Mouse (Mus musculus) gastrocnemius, postnatal 10 days (tissue): ENCODE results near the gene Med12l. TPM values are rescaled to one million over a fixed set of nuclear protein-coding genes. Genes with fewer than 3 reads are reported as not detected.
"Not testable (repeated sequence)": the region's sequence is repeated elsewhere in the genome, so short reads cannot be mapped to it uniquely, and the experiment has no call there.

Source experiments
- DNase-seq: peaks from one replicate; pipeline ENCODE4 v3.0.0; 2021; ENCODE audit warnings: mixed read lengths
- total RNA-seq, 2 experiments: library from RNA; stranded (reverse); gene quantifications; 2 replicates each; pipeline ENCODE4 v1.2.3; 2021

The Med12l gene
- total RNA-seq, 2 experiments from 2014 or later: 2.7 to 3.0 TPM

DNA sequence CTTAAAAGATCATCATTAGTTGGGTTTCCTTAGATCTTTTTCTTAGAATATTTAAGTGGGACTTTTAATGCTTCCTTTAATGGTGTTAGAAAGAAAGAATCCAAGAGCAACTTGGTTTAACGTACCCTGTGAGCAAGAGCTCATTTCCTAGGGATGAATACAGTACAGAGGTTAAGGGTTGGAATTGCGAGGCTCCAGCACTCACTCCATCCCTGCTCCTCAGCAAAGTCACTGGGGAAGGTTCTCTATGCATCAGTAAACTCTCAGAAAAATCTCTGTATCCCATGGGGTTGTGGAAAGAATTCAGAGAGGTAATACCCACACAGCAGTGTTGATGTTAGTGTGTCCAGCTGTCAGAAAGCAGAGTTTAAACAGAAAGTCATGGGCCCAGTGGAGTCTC is 134.5 kb downstream of the Med12l start:
- DNase-seq: no peak

GRCm38 (mm10) chr3:59140941-59141340 is 135.3 kb downstream of the Med12l start:
- not testable (repeated sequence) for DNase-seq

DNA sequence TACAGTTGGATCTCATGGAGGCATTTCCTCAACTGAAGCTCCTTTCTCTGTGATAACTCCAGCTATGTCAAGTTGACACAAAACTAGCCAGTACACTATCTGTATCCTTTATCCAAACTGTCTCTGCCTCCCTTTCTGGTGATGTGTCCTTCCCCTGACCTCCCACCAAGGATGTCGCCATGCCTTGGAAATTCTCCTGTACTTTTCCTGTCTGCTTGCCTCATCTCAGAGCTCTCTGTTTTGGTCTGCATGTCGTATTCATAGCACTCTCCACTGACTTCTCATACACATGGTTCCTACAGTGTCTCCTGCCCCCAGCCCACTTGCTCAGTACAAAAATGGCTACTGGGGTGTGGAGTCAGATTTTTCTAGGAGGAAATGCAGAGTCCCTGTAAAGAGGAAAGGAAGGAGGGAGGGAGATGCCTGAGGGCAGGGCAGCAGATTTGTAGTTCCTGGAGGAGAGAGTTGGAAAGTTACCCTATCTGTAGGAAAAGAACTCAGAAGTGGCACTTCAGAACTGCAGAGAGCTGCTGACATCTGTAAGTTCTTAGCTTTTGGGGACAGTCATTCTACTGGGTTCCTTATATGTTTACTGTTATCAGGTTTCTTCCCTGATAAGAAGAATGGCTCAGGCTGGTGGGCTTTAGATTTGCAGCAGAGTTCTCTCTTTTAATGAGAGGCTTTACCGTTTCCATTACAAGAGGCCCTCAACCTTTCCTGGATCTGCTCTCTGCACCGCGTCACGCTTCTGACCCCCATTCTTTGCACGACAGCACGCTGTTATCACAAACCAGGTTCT is 136.1 kb downstream of the Med12l start:
- DNase-seq: no peak

- no peak for DNase-seq
These were observed 139.6 kb downstream of the Med12l start for GRCm38 (mm10) chr3:59145194-59145593.

DNA sequence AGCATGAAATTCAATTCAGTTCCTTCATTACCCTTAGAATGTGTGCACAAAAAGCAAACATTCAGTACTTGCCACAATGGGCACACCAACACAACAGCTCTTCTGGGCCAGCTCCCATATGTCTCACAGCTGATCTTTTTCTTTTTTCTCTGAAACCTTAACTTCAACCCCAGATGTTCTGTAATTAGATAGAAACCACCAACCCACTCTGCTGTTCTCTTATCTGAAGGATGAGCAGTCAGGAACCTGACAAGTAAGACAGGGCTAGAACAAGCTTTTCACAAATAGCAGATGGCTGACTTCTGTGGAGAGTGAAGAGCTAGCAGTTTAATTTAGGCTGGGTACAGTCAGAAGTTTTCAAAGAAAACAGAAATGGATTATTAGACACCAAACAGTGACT is 144.0 kb downstream of the Med12l start:
- no peak for DNase-seq

- DNase-seq: no peak
These were observed 145.0 kb downstream of the Med12l start for GRCm38 (mm10) chr3:59150624-59151023.

DNA sequence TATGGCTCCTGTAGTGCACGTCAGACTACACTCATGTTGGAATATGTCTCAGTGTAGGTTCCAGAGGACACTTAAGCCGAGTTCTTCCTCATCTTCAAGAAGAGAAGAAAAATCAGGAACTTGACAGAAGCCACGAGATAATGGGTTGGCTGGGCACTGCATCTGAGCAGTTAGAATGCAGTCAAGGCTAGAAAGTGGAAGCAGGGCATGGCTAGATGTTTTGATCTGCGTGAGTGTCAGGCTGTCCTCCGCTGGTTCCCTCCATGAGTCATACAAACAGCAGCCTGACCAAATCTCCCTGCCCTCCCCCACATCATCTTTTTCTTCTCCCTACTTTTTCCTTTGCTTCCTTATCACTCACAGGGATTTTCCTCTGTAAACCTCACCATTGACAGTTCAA is 147.8 kb downstream of the Med12l start, which contains the start of gene P2ry14:
Gene P2ry14, minus strand, starts transcription at position 195 of the 400 bp plus-strand sequence.
- DNase-seq: no peak

DNA sequence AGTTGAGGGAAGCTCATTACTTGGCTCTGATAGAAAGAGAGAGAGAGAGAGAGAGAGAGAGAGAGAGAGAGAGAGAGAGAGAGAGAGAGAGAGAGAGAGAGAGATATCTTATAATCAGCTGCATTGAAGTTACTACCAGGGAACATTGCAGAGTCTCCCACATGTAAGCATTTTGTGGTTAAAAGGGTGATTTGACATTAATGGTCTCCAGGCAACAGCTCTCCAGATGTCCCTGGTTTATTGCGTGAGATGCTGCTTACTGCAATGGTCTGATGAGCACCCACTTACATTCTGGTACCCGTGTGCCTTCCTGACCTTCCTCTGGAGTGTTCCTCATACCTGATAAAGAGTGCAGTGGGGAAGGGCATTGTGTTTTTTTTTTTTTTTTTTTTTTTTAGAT is 149.3 kb downstream of the Med12l start:
- no peak for DNase-seq

DNA sequence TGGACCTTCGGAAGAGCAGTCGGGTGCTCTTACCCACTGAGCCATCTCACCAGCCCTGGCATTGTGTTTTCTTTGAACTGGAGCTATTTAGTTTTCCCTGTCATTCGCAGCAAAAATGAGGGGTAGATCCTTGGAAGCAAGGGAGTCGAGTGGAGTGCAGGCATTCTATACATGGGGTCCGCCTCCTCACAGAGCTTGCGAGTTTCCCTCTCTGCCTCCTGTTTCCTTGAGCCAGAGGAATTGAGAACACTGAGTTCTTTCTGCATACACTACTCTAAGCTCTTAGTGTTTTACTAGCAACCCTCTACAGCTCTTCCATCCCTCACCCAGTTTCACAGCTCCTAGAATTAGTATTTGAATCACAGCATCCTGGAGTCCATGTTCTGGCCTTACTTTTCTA is 149.8 kb downstream of the Med12l start:
- DNase-seq: no peak

DNA sequence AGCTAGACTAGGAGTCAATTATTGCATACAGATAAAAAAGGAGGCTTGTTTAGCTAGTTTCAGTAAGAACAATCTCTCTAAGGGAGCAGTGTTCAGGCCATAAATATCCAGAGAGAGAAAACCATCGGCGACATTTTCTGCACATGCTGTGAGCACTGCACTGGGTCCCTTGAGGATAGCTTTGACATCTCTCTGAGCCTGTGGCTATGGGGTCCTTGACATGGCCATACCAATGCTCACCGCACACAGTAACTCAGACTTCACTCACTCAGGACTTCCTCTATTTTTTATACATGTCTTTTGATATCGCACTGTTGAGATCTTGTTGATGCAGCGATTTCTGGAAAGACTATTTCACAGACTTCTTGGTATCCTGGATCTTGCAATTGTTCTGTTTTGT is 151.4 kb downstream of the Med12l start:
- no peak for DNase-seq

DNA sequence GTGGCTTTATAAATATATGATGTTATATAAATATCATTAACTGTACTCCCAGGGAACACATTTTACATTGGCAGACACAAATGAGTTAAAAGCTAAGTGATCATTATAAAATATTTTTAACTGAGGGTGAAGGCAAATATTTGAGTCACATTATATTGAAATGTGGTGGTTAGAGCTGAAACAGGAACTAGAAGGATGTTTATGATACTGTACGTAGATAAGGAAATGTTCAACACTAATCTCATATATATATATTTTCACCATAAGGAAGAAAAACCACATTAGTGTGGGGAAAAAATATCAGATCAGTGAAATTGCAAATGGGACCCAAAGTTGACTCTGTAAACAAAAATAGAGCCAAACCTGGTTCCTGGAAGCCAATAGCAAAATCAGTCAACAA is 154.8 kb downstream of the Med12l start:
- no peak for DNase-seq

DNA sequence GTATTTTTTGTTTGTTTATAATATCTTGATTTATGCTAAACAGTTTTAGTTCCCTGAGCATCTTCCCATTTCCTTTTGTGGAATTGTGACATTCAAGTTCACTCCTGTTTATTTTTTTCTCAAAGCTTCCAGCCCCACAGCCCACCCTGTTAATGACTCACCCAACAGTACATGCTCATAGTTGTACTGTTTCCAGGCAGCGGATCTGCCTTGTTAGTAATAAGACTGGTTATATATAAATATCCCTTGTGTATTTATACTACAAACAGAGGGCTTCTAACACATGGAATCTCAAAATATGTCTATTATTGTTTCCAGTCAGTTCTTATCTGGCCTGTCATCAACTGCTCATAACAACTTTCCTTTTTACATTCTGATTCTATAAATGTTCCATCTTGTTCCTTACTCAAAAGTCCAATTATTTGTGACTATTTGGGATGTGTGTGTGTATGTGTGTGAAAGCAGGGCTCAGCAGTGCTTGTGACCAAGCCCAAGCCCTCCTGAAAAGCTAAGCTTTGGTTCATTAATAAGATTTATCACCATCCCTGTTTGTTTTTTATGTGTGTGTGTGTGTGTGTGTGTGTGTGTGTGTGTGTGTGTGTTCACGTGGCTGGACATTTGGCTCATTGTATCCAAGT is 161.9 kb downstream of the Med12l start:
- DNase-seq: no peak

DNA sequence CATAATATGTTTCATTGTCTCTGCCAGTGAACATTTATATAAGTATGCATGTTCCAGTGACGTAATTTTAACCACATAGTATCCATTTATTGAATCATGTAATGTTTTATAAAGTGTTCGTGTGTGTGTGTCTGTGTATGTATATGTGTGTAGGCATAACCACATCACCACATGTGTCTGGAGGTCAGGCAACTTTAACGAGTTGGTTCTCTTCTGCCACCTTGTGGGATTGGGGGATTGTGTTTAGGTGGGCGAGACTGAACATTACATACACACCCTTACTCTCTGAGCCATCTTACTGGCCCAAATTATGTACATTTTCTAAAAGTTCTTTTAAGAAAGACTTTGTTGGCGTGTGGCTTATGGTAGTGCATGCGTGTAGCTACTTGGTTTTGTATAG is 162.9 kb downstream of the Med12l start:
- no peak for DNase-seq

DNA sequence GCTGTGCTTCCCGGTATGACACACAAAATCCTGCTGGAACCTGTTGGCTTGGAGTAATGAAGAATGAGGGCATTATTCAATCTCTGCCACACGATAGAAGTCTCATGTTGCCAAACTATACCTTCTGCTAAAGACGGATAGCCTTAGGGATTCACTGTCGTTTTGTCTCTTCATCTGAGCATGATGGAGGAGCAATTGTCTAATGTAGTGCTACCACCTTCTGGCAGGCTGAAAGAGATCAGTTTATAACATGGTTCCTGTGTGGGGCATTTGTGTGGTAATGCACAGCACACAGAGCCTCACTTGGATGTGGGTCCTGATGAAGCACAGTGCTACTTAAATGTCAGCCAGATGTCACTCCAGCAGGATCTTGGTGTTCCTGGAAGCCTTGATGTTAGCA is 163.6 kb downstream of the Med12l start:
- no peak for DNase-seq

DNA sequence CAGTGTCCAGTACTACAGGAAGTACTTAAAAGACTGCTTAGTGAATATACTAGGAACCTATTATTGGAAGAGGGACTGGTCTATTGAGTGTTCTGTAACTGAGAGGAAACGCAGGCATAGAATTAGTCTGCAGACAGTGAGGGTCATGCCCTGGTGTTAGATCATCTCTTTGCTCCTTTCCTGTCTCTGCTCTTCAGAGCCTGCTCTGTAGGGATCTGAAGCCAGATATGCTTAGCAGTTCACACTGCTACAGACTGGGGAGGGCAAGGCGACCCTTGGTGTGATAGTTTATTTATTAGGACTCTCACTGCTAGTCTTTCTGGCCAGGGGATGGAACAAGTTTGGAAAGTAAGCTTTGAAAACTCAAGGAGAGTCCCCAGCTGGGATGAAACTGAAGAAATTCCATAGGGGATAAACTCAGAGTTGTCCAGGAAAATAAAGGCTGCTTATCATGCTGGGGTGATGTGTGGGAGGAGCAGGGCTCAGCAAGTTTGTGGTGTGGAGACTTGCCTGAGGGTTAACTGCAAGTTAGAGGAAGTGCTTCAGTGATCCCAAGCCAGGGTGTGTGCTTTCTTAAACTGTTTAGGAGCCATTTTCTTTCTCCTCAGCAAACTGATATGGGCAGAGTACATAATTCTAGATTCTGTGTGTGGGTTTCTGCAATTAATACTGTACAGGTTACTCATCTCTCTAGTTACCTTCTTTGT is 164.4 kb downstream of the Med12l start:
- DNase-seq: no peak

DNA sequence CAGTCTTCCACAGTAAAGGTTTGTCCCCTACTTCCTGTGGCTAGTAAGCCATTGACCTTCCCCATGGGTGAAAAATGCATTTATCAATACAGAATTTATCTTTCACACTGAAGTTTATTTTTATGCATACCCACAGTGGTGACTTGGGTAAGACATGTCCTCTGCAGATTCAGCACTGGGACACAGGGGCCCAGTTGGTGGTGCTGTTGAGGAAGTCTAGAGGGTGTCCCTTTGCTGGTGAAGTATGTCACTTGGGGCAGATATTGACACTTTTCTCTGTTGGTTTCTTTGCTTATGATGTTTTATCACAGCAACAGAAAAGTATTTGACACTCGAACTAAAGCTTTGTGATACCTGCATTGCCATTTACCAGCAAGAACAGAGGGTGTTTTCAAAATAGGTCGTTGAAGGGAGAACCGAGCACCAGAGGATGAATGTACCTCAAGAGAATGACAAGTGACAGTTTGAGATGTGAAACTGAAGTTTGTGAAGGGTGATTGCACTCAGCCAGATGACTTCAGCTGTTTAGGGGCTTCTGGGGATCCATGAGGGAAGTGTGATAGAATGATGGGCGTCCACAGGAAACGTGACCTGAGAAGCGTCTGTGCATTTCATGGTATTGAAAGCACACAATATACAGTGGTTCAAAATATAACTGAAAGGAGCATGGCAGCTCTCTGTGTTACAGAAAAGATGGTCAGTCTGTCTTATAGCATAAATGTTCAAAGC is 169.0 kb downstream of the Med12l start:
- no peak for DNase-seq

DNA sequence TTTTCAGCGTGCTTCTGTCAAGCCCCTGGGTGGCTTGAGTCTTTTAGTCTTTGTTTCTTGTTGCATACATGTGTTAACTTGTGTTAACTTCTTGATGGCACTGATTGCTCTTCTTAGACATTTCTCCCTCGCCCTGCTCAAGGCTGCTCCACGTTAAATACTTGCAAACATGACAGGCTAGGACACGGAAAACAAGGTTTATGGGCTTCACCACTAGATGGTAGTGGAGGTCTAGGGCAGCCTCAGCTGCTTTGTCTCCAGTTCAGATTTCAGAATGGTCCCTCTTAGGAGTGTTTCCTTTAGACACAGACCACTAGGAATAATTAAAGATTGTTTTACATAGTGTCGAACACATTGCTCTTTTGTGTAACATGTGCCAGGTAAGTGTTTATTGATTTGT is 169.6 kb downstream of the Med12l start:
- DNase-seq: peak; percentile 16

GRCm38 (mm10) chr3:59176871-59177270 is 171.2 kb downstream of the Med12l start:
- no peak for DNase-seq

DNA sequence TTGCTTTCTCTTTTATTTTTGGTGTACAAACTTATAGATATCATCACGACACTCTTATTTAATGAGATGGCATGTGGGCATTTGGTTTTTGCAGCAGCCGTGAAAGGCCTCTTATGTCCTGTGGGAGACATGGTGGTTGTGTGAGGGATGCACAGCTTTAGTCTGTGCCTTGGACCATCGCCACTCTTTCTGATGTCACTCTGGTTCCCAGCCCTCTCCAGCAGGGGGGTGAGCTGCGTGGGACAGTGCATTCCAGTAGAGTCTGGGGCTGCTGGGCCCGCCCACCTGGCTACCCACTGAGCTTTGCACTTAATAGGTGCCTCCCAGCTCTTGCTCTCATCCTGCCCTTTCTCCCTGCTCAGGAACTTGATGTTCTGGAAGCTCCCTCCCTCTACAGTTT is 175.5 kb downstream of the Med12l start:
- no peak for DNase-seq

GRCm38 (mm10) chr3:59182129-59182528 is 176.5 kb downstream of the Med12l start:
- DNase-seq: no peak

GRCm38 (mm10) chr3:59185662-59186061 is 180.0 kb downstream of the Med12l start:
- DNase-seq: no peak

DNA sequence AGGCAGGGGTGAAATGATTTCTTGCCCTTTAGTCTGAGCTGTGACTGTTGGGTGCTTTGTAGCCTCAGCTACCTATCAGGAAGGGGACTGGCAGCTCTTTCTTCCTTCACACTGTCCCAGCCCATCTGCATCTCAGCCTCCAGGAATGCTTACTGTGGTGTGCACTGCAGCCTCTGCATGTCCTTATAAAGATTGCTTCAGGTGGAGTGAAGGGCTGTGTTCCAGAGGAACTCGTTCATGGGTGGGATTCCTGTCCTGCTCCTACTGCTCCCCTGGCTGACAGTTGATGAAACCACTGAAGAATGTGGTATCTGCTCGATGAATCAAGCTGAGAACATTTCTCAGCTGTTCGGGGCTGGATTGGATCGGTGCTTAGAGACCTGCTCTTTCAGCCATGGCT is 181.7 kb downstream of the Med12l start:
- DNase-seq: no peak

DNA sequence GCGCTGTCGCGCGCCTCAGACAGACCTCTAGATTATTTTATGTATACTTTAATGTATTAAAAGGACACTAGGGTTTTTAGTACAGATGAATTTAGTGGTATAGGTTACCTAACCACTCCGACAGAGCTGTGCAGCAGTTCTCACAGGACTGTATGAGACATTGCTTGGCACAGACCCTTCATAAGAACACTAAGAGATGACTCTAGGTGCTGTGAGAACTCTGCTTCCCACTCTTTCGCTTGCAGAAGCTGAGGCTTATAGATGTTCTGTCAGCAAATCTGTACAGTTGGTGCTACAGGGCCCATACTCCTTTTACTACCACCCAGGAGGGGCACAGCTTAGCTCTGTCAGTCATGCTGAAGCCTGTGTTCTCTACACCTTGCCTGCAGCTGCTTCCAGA is 186.0 kb downstream of the Med12l start:
- no peak for DNase-seq
